Mouse (Mus musculus): Measurements from ENCODE around the gene Efna2.

The Efna2 gene

DNA sequence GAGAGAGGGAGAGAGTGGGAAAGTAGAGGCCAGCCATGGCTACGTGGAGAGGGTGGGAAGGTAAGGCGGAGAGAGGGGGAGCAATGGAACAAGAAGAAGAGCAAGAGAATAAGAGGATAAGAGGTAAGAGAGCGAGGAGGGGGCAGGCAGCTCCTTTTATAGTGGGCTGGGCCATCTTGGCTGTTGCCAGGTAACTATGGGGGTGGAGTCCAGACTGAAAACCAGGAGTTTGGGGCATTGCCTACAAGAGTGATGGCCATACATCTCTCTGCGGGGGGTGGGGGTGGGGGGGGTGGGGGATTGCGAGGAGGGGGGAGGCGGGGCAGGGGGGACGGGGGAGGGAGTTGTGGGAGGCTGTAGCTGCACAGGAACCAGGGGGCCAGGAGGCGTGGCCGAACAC, 41.4 kb downstream of the Efna2 start:
- CTCF ChIA-PET, result no interaction called here

DNA sequence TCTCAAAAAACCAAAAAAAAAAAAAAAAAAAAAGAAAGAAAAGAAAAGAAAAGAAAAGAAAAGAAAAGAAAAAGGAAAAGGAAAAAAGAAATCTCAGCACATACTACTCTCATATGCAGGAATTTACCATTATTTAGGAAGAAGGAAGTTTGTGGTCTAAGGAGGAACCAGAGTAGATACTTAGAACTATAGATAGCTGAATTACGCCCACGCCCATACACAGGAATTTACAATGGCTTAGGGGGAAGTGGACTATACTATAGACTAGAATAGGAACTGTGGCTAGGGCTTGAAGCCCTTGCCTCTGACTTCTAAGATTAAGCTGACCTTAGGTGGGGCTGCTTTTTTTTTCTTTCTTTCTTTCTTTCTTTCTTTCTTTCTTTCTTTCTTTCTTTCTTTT, 43.9 kb downstream of the Efna2 start:
- CTCF ChIA-PET, result interaction anchor here (0.6 kb wide), 1 partner anchor 44 kb away, joined by 4 read pairs; no protein-coding TSS in a partner anchor

DNA sequence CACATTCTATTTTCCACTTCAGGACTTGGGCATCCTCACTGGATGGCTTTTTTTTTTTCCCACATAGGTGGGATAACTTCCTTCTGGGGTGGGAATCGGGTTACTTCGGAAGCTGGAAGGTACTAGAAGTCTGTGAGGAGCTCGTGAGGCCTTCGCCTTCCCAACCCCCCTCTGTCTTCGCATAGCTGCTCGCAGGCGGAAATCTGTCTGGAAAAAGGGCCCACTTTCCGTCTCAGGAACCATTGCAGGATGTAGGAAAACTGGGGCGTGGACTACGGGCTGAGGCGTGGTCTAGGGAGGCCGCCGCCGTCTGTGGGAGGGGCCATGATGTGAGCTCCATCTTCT, 46.8 kb downstream of the Efna2 start:
- CTCF ChIA-PET, result no interaction called here

DNA sequence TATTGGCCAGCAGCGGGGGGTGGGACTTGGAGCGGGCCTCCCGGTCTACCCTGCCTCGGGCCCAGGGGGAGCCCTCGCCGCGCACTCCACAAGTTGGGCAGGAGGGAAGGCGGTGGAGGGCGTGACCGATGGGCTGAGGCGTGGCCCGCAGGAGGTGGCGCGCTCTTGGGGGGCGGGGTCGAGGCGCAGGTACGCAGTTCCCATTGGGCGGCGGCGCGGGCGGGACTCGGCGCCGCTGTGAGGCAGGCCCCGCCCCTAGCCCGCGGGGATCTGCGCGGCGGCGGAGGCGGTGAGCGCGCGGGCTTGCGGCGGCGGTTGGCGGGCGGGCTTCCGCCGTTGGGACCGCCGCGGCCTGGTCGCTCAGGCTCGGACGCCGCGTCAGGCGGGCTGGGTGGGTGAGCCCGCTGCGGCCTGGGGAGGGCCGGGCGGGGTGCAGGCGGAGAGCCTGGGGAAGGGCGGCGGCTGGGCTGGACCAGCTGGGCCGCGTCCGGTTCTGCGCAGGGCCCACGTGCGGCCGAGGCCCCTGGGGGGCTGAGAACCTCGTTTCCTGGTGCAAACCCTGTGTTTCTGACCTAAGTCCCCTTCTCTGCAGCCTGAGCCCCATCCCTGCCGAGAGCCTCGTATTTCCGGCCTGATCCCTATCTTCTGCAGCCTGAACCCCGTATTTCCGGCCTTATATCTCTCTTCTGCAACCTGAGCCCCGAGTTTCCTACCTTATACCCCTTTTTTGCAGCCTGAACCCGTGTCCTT, 47.3 kb downstream of the Efna2 start, which contains the start of gene Mum1:
Gene Mum1, plus strand, starts transcription at position 19 of the 750 bp plus-strand sequence.
- CTCF ChIA-PET, result no interaction called here

DNA sequence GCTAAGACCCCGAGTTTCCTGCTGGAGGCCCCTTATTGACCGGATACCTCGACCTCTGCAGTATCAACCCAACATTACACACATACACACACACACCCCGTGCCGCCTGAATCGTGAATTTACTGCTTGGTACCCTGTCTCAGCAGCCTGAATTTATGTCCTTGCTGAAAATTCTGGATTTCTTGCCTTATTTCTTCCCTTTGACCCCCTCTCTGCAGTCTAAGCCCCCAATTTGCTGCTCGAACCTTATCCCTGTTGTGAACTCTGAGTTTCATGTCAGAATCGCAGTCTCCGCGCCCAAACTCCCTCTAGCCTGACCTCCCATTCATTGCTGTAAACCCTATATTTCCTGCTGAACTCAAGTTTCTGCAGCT, 47.9 kb downstream of the Efna2 start:
- CTCF ChIA-PET, result no interaction called here

DNA sequence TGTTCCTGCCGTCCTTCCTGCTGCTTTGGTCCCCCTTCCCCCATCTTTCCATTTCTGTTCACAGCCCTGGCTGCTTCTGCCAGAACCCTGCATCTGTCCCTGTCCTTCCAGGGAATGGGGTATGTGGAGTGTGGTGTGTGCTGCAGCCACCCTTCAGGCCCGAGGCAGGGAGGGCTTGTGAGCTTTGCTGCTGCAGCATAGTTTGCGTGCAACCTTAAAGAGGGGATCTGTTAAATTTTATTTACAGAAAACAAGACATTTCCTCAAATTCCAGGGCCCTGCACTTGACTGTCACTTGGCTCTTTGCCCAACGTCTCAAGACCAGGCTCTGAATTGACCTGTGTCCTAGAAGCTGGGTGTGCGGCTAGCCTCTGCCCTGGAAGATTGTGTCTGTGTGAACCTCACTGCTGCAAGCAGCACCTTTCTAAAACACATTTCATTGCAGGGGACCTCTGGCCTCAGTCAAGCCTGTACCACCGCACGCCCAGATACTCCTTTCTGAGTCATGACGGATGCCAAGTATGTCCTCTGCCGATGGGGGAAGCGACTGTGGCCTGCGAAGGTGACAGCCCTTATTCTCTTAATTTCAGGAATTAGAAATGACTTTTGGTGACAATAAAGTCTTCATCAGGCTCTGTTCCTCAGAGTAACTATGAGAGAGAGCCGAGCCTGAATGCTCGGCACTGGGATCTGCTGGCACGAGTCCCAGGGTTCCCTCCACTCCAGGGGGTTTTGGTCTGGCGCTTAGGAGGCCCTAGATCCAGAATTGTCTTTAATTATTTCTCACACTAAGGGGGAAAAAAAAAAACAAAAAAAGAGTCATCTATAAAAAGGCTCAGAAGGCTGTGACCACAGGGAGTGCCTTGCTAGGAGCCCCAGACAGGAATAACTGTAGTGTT, 48.8 kb downstream of the Efna2 start:
- CTCF ChIA-PET, result no interaction called here

DNA sequence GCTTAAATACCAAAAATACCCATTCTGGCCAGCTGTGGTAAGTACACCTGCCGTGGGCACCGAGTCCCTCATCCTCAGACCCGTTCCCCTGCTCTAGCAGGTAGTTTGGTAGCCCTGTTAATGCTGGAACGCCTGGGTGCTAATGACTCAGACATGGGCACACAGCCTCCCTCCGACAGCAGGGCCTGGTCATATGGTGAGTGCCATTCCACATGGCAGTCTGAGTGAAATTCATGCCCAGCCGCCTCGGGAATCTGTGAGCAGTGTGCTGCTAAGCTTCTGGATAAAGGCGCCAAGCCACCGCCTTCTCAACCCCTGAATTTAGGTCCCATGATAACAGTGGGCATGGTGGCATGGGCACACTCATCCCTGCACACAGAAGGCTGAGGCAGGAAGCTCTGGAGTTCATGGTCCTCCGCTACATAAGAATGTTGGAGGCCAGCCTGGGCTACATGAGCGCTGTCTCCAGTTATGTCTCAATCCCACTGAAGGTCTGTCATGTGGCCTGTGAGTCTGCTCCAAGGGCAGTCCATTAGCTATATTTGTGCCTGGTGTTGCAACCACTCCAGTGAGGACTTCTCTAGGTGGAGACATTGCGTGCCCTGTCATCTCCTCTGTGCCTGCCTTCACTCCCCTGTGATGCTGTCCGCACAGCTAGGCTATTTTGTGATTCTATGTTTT, 57.0 kb downstream of the Efna2 start:
- CTCF ChIA-PET, result interaction anchor here (0.6 kb wide), 1 partner anchor 725 kb away, joined by 3 read pairs; no protein-coding TSS in a partner anchor

DNA sequence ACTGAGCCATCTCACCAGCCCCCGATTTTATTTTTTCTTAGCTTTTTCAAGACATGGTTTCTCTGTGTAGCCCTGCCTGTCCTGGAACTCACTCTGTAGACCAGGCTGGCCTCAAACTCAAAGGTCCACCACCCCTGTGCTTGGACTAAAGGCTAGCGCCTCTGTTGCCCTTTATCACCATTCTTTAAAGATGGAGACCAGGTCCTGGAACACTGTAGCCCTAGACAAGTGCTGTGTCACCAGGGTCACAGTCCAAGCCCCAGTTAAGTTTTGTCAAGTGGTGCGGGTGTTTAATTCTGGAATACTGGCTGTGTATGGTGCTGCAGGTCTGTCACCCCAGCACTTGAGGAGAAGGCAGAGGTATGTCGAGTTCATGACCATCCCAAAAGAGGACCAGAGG, 57.7 kb downstream of the Efna2 start:
- CTCF ChIA-PET, result interaction anchor here (0.6 kb wide), 1 partner anchor 724 kb away, joined by 3 read pairs; no protein-coding TSS in a partner anchor

DNA sequence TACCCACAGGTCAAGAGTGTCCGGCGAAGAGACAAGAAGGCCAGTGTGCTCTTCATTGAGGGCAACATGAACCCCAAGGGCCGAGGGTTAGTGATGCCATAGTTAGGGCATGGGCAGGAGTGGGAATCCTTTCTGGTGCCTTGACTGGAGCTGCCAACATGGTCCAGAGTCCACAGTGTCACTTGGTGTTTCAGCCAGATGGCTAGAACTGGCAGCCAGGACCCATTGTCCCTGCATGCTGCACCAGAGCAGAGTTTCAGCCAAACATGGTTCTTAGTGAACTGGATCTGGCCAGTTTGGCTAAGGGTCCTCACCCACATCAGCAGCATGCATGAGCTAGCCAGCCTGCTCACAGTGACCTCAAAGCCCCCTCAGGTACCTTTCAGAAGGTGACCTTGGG, 59.0 kb downstream of the Efna2 start:
- CTCF ChIA-PET, result no interaction called here

Measured in spleen, embryonic (tissue).